Mouse (Mus musculus): ENCODE measurements at regions not wholly inside any gene's neighbourhood (a gene's known extent, or its start where the extent isn't known, plus 50 kb on each side); places are given as distances from the start of the nearest gene placed in this dataset.
"Not testable (repeated sequence)": the region's sequence is repeated elsewhere in the genome, so short reads cannot be mapped to it uniquely, and the experiment has no call there.

- Histone ChIP-seq H3K27ac (ENCODE audit: low read depth) (no peak overlapping the region), H3K4me2 (ENCODE audit: low read depth, low read length) (no peak overlapping the region), H3K9ac (replicated peaks) (no peak overlapping the region), H3K27me3 (ENCODE audit: insufficient read depth, low read length) (no peaks in the 10 kb centered on the region), H3K4me1 (ENCODE audit: insufficient read depth) (no peaks in the 10 kb centered on the region), H3K9me3 (ENCODE audit: low read length) (no peaks in the 10 kb centered on the region), H3K36me3 (replicated peaks; ENCODE audit: insufficient read depth, low read length) (no peaks in the 10 kb centered on the region), H3K4me3 (ENCODE audit: low read depth, low read length) (no peak overlapping the region)
- ATAC-seq (no peak), DNase-seq (no peak)
- TF ChIP-seq CTCF (IDR thresholded peaks at IDR 0.05; ENCODE audit: low read depth) (no peak), EP300 (IDR thresholded peaks at IDR 0.05; ENCODE audit: low read depth) (no peak)
- WGBS (ENCODE audit: insufficient replicate concordance) = 66% methylated on average over 3 of the region's 3 CpGs
Measured at GRCm38 (mm10) chr1:185939914-185940313, 177.2 kb downstream of the Lyplal1 start.

- no peaks in the 10 kb centered on the region for H3K36me3 ChIP-seq (replicated peaks; ENCODE audit: insufficient read depth, low read length)
- no peak overlapping the region for H3K4me3 ChIP-seq (ENCODE audit: low read depth, low read length)
- no peaks in the 10 kb centered on the region for H3K9me3 ChIP-seq (ENCODE audit: low read length)
- WGBS (ENCODE audit: insufficient replicate concordance) = 59% methylated on average over 1 of the region's 1 CpGs
- H3K27me3 ChIP-seq (ENCODE audit: insufficient read depth, low read length) = no peaks in the 10 kb centered on the region
- no peak overlapping the region for H3K4me2 ChIP-seq (ENCODE audit: low read depth, low read length)
- H3K4me1 ChIP-seq (ENCODE audit: insufficient read depth) = no peaks in the 10 kb centered on the region
- no peak overlapping the region for H3K9ac ChIP-seq (replicated peaks)
- DNase-seq (no peak), ATAC-seq (no peak)
- TF ChIP-seq CTCF (IDR thresholded peaks at IDR 0.05; ENCODE audit: low read depth) (no peak), EP300 (IDR thresholded peaks at IDR 0.05; ENCODE audit: low read depth) (no peak)
- no peak overlapping the region for H3K27ac ChIP-seq (ENCODE audit: low read depth)
Measured at GRCm38 (mm10) chr1:185940511-185940910, 176.6 kb downstream of the Lyplal1 start.

GRCm38 (mm10) chr1:185951163-185951562 lies 165.9 kb downstream of the Lyplal1 start:
- Histone ChIP-seq H3K36me3 (replicated peaks; ENCODE audit: insufficient read depth, low read length) (no peaks in the 10 kb centered on the region), H3K4me2 (ENCODE audit: low read depth, low read length) (no peak overlapping the region), H3K4me1 (ENCODE audit: insufficient read depth) (no peaks in the 10 kb centered on the region), H3K27me3 (ENCODE audit: insufficient read depth, low read length) (no peaks in the 10 kb centered on the region), H3K4me3 (ENCODE audit: low read depth, low read length) (no peak overlapping the region), H3K9me3 (ENCODE audit: low read length) (no peaks in the 10 kb centered on the region), H3K27ac (ENCODE audit: low read depth) (no peak overlapping the region), H3K9ac (replicated peaks) (no peak overlapping the region)
- DNase-seq (no peak), ATAC-seq (no peak)
- 73% methylated on average over 1 of the region's 1 CpGs for WGBS (ENCODE audit: insufficient replicate concordance)
- TF ChIP-seq CTCF (IDR thresholded peaks at IDR 0.05; ENCODE audit: low read depth) (no peak), EP300 (IDR thresholded peaks at IDR 0.05; ENCODE audit: low read depth) (no peak)

- H3K4me3 ChIP-seq (ENCODE audit: low read depth, low read length); H3K9ac ChIP-seq (replicated peaks); ATAC-seq; H3K4me1 ChIP-seq (ENCODE audit: insufficient read depth); H3K27me3 ChIP-seq (ENCODE audit: insufficient read depth, low read length); DNase-seq; H3K4me2 ChIP-seq (ENCODE audit: low read depth, low read length); H3K9me3 ChIP-seq (ENCODE audit: low read length); H3K27ac ChIP-seq (ENCODE audit: low read depth); H3K36me3 ChIP-seq (replicated peaks; ENCODE audit: insufficient read depth, low read length): not testable (repeated sequence)
- 51% methylated on average over 1 of the region's 1 CpGs for WGBS (ENCODE audit: insufficient replicate concordance)
Measured at GRCm38 (mm10) chr1:185955821-185956220, 161.3 kb downstream of the Lyplal1 start.

- Histone ChIP-seq H3K4me2 (ENCODE audit: low read depth, low read length) (no peak overlapping the region), H3K9me3 (ENCODE audit: low read length) (no peaks in the 10 kb centered on the region), H3K27me3 (ENCODE audit: insufficient read depth, low read length) (no peaks in the 10 kb centered on the region), H3K4me3 (ENCODE audit: low read depth, low read length) (no peak overlapping the region), H3K9ac (replicated peaks) (no peak overlapping the region), H3K27ac (ENCODE audit: low read depth) (no peak overlapping the region), H3K4me1 (ENCODE audit: insufficient read depth) (no peaks in the 10 kb centered on the region), H3K36me3 (replicated peaks; ENCODE audit: insufficient read depth, low read length) (no peaks in the 10 kb centered on the region)
- WGBS (ENCODE audit: insufficient replicate concordance) = 71% methylated on average over 3 of the region's 3 CpGs
- DNase-seq = no peak
- no peak for ATAC-seq
- TF ChIP-seq EP300 (IDR thresholded peaks at IDR 0.05; ENCODE audit: low read depth) = no peak
- no peak for TF ChIP-seq CTCF (IDR thresholded peaks at IDR 0.05; ENCODE audit: low read depth)
Measured at GRCm38 (mm10) chr1:185957557-185957956, 159.6 kb downstream of the Lyplal1 start.

GRCm38 (mm10) chr1:185958276-185958675 lies 158.8 kb downstream of the Lyplal1 start:
- no peak for TF ChIP-seq CTCF (IDR thresholded peaks at IDR 0.05; ENCODE audit: low read depth)
- TF ChIP-seq EP300 (IDR thresholded peaks at IDR 0.05; ENCODE audit: low read depth) = no peak
- 80% methylated on average over 10 of the region's 10 CpGs for WGBS (ENCODE audit: insufficient replicate concordance)
- Histone ChIP-seq H3K27me3 (ENCODE audit: insufficient read depth, low read length) (no peaks in the 10 kb centered on the region), H3K4me2 (ENCODE audit: low read depth, low read length) (no peak overlapping the region), H3K4me3 (ENCODE audit: low read depth, low read length) (no peak overlapping the region), H3K9me3 (ENCODE audit: low read length) (no peaks in the 10 kb centered on the region), H3K36me3 (replicated peaks; ENCODE audit: insufficient read depth, low read length) (no peaks in the 10 kb centered on the region), H3K27ac (ENCODE audit: low read depth) (no peak overlapping the region), H3K9ac (replicated peaks) (no peak overlapping the region), H3K4me1 (ENCODE audit: insufficient read depth) (no peaks in the 10 kb centered on the region)
- no peak for DNase-seq
- no peak for ATAC-seq

- 79% methylated on average over 3 of the region's 3 CpGs for WGBS (ENCODE audit: insufficient replicate concordance)
- Histone ChIP-seq H3K36me3 (replicated peaks; ENCODE audit: insufficient read depth, low read length) (no peaks in the 10 kb centered on the region), H3K4me1 (ENCODE audit: insufficient read depth) (no peaks in the 10 kb centered on the region), H3K9me3 (ENCODE audit: low read length) (no peaks in the 10 kb centered on the region), H3K27me3 (ENCODE audit: insufficient read depth, low read length) (no peaks in the 10 kb centered on the region), H3K9ac (replicated peaks) (no peak overlapping the region), H3K4me3 (ENCODE audit: low read depth, low read length) (no peak overlapping the region), H3K27ac (ENCODE audit: low read depth) (no peak overlapping the region), H3K4me2 (ENCODE audit: low read depth, low read length) (no peak overlapping the region)
- no peak for TF ChIP-seq EP300 (IDR thresholded peaks at IDR 0.05; ENCODE audit: low read depth)
- ATAC-seq (no peak), DNase-seq (no peak)
Measured at GRCm38 (mm10) chr1:185962606-185963005, 154.5 kb downstream of the Lyplal1 start.
